Mouse (Mus musculus): ENCODE measurements around the gene Telo2. TPM values are rescaled to one million over a fixed set of nuclear protein-coding genes. Genes with fewer than 3 reads are reported as not detected.

The Telo2 gene
- polyA plus RNA-seq, 1 experiment = 10.1 TPM

DNA sequence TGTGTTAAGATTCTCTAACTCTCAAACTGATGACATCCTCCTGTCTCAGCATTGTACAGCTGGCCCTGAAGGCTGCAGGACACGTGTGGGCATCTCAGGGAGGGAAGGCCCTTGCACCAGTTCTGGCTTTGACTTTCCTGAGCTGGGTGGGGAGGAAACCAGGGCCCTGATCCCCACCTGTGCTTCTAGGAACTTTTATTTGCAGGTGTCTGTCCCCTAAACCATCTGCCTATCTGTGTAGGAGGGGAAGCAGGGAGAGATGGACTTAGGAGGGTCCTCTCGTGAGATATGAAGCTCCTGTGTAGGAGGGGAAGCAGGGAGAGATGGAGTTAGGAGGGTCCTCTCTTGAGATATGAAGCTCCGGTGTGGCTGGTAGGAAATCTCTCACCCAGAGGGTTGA, 32.9 kb downstream of the Telo2 start:
- Histone ChIP-seq H3K4me1 (ENCODE audit: control insufficient read depth, insufficient read depth, insufficient read length, low read length) (0 out of 2 replicates have a peak, but pooled peaks cover 2% of the 10 kb centered on the region), H3K27ac (replicated peaks; ENCODE audit: low read depth, low read length) (peak overlapping the region; percentile 83), H3K4me3 (ENCODE audit: insufficient read depth, low read depth, low read length) (no peak overlapping the region)

DNA sequence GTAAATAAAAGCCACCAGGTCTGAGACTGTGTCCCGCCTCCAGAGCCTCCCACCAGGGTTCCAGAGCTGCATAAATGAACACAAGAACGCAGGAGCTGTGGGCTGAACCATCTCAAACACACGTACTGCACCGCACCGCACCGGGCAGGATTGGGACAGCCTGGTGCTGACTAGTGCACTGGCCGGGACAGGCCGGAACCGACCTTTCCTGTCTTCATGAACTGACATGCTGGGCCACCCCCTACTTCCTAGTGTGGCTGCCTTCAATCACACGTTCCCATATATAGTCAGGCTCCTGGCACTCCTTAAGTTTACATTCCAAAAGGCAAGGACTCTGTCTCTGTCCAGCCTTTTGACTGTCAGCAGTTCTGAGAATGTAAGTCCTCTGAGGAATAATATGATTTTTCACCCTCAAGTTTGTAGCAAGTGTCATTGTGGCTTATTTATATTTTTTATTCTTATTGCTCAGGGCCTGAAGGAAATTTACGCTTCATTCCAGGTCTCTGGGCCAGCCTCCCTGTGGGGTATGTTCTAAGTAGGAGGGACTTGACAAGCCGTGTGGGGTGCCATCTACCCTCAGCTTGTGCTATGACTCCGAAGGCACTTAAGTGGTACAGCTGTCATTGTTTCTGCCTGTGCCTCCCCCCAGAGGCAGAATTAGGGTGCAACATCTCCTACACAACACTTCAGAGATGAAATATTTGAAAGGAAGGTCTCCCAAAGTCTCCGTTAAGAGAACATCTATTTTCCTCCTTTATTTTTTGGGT, 33.5 kb downstream of the Telo2 start:
- peak overlapping the region; percentile 83 for H3K27ac ChIP-seq (replicated peaks; ENCODE audit: low read depth, low read length)
- H3K4me3 ChIP-seq (ENCODE audit: insufficient read depth, low read depth, low read length) = peak overlapping the region; percentile 33
- H3K4me1 ChIP-seq (ENCODE audit: control insufficient read depth, insufficient read depth, insufficient read length, low read length) = 0 out of 2 replicates have a peak, but pooled peaks cover 2% of the 10 kb centered on the region

DNA sequence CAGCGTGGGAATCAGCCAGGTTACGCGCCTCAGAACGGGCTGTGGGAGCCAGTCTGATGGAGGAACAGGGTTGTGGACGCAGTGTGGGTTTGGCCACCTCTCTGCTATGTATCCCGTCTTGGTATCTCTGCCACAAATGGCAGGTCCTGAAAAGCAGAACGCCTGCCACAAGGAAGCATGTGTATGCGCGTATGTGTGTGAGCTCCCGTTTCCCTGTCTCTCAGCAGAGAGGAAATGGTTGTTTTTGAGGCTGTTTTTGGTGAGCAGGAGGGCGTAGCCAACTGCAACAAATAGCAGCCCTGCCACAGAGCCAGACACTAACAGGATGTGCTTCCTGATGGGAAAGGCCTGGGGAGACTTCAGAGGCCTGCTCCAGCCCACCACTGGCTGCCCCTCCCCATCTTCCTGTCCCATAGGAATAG, 34.8 kb downstream of the Telo2 start:
- peak overlapping the region; percentile 69 for H3K4me3 ChIP-seq (ENCODE audit: insufficient read depth, low read depth, low read length)
- peak overlapping the region; percentile 97 for H3K27ac ChIP-seq (replicated peaks; ENCODE audit: low read depth, low read length)
- H3K4me1 ChIP-seq (ENCODE audit: control insufficient read depth, insufficient read depth, insufficient read length, low read length) = 0 out of 2 replicates have a peak, but pooled peaks cover 2% of the 10 kb centered on the region

DNA sequence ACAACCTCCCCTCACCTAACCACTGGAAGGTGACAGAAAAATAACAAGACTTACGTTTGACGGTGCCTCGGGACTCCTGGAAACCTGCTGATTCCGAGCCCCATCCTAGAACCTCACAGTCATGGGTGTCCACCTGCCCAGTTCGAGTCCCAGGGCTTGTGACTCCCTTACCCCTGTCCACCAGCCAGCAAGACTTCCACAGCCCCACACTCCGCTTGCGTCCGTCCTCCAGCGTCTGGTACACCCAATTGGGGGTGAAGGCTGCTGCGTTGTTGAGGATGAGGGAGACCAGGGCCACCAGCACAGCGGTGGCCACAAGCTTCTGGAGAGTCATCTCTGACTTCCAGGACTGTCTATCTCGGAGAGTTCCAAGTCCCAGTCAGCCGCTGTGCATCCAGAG, 35.6 kb downstream of the Telo2 start:
- 0 out of 2 replicates have a peak, but pooled peaks cover 2% of the 10 kb centered on the region for H3K4me1 ChIP-seq (ENCODE audit: control insufficient read depth, insufficient read depth, insufficient read length, low read length)
- peak overlapping the region; percentile 97 for H3K27ac ChIP-seq (replicated peaks; ENCODE audit: low read depth, low read length)
- peak overlapping the region; percentile 69 for H3K4me3 ChIP-seq (ENCODE audit: insufficient read depth, low read depth, low read length)

DNA sequence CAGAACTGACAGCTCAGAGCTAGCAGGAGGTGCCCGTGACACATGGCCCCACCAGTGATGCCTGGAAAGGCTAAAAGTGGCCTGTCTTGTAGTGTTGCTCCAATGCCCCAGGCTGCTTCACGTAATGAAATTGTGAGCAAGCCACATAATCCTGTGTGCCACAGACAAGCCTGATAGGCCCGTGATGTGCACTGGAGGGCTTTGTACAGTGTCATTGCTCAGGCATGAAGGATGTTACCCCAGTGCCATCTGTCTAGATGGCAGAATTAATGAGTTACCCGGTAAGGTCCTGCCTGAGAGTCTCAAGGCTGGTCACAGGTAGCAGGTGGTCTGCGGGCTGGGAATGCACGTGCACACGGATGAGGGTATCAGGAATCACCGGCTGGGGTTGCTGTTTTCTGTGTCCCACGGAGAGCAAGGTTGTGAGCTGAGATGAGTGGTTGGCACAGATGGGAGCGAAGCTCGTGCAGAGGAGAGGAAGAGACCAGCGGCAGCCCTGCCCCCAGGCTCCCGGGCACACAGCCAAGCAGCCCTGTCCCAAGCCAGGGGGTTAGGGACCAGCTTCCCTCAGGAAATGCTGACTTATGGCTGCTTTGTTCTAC, 37.9 kb downstream of the Telo2 start:
- peaks cover 5% of the 10 kb centered on the region; the same call in 1 of the 2 replicates for H3K4me1 ChIP-seq (ENCODE audit: control insufficient read depth, insufficient read depth, insufficient read length, low read length)
- peak overlapping the region; percentile 69 for H3K4me3 ChIP-seq (ENCODE audit: insufficient read depth, low read depth, low read length)
- H3K27ac ChIP-seq (replicated peaks; ENCODE audit: low read depth, low read length) = peak overlapping the region; percentile 97

DNA sequence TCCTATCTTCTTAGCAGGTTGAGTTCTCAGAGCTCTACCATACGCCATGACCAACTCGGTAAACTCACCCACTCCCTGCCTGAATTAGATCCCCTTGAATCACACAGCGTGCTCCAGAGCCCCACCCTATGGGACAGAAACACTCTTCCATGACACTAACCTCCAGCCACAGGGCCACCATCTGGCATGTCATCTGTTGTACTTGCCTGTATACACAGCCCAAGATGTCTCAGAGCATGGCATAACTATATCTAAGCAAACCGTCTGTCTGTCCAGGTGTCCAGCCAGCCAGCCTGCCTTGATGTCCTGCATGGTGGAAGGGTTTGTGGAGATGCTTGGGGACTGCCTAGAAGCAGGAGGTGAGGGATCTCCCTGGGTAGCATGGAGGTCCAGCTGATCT, 38.9 kb downstream of the Telo2 start:
- Histone ChIP-seq H3K27ac (replicated peaks; ENCODE audit: low read depth, low read length) (peak overlapping the region; percentile 97; the same call in 1 of the 2 replicates), H3K4me3 (ENCODE audit: insufficient read depth, low read depth, low read length) (peak overlapping the region; percentile 69), H3K4me1 (ENCODE audit: control insufficient read depth, insufficient read depth, insufficient read length, low read length) (peaks cover 12% of the 10 kb centered on the region; the same call in 1 of the 2 replicates)

DNA sequence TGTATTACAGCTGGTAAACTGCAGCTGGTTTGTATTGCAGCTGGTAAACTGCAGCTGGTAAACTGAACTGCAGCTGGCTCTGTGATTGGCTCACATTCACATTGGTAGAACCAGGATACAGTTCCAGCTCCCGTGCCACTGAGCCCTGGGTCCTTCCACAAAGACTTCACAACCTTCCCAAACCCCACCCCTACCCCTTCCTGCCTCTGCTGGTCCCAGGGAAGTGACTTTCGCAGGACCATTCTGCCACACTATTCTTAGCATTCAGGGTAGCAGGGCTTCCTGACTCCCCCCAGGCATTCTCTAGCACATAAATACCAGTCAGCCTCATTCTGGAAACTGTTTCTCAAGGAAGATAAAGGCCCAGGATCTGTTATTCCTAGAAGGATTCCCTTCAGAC, 47.1 kb downstream of the Telo2 start:
- peak overlapping the region; percentile 2; the same call in 1 of the 2 replicates for H3K4me3 ChIP-seq (ENCODE audit: insufficient read depth, low read depth, low read length)
- peaks cover 45% of the 10 kb centered on the region for H3K4me1 ChIP-seq (ENCODE audit: control insufficient read depth, insufficient read depth, insufficient read length, low read length)
- peak overlapping the region; percentile 99 for H3K27ac ChIP-seq (replicated peaks; ENCODE audit: low read depth, low read length)

DNA sequence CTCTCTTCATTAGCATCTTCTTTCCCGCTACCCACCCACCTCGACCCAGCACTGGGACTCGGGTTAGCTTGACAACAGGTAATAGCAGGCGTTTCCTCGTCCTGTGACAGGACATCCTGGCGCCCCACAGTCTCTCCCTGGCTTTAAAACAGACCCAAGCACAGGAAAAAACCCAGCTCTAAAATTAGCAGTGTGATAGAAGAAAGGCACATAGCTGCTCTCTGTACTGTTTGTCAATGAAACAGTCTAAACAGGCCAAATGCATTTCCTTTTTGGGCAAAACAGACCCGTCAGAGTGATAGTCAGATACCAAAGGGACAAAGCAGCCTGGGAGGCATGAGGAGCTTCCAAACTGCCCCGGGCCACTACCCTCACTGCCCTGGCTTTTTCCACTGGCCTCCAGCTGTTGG, 48.3 kb downstream of the Telo2 start:
- H3K4me3 ChIP-seq (ENCODE audit: insufficient read depth, low read depth, low read length) = peak overlapping the region; percentile 28; the same call in 1 of the 2 replicates
- peak overlapping the region; percentile 99 for H3K27ac ChIP-seq (replicated peaks; ENCODE audit: low read depth, low read length)
- peaks cover 49% of the 10 kb centered on the region for H3K4me1 ChIP-seq (ENCODE audit: control insufficient read depth, insufficient read depth, insufficient read length, low read length)

DNA sequence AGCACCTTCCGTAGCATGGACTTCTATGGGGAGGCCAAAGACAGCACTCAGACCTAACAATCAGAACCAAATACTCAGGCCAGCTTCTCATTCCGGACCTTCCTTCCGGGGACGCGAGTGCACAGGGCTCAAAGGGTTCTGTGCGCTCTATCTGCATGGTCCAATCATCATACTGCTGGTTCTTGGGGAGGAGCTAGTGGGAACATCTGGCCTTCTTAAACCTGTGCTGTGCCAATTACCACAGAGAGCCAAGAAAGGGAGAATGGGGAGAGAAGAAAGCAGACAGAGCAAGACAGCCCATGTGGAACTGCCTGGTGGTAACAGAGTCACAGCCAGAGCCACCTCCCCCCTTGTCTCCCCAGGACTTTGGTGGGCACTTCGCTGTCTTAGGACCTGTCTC, 49.2 kb downstream of the Telo2 start:
- Histone ChIP-seq H3K4me3 (ENCODE audit: insufficient read depth, low read depth, low read length) (peak overlapping the region; percentile 28; the same call in 1 of the 2 replicates), H3K27ac (replicated peaks; ENCODE audit: low read depth, low read length) (peak overlapping the region; percentile 99), H3K4me1 (ENCODE audit: control insufficient read depth, insufficient read depth, insufficient read length, low read length) (peaks cover 48% of the 10 kb centered on the region)

DNA sequence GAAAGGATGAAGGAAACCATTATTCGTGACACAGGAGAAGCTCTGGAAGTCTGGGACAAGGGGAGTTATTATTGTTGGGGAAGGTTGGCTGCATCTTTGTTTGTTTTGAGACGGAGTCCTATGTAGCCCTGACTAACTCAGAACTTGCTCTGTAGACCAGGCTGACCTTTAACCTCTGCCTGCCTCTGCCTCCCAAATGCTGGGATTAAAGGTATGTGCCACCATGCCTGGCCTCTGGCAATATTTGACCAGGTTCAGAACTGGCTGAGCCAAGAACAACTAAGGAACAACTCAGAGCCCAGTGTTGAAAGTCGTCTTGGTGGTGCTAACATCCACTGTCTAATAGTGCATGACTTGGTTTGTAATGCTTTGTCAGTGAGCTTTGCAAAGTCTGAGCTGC, 50.6 kb downstream of the Telo2 start:
- peaks cover 46% of the 10 kb centered on the region for H3K4me1 ChIP-seq (ENCODE audit: control insufficient read depth, insufficient read depth, insufficient read length, low read length)
- H3K4me3 ChIP-seq (ENCODE audit: insufficient read depth, low read depth, low read length) = no peak overlapping the region
- H3K27ac ChIP-seq (replicated peaks; ENCODE audit: low read depth, low read length) = peak overlapping the region; percentile 99

DNA sequence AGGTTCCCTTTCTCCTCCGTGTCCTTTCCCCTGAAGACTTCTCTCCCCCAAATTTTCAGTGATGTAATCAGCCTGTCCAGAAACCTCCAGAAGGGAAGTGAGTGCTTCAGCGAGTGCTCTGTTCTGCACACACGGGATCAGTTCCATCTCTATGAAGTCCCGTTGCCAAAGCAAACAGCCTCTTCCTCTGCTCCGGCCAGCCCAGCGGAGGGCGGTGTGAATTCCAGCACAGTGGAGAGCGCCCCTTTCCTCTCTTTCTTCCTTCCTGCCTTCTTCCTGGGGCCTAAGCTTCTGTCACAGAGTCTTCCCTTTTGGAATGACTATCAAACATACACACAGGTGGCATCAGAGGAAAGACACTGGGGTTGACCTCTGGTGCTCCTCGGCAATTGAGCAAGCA, 51.4 kb downstream of the Telo2 start:
- H3K4me3 ChIP-seq (ENCODE audit: insufficient read depth, low read depth, low read length) = peak overlapping the region; percentile 8; the same call in 1 of the 2 replicates
- peak overlapping the region; percentile 99 for H3K27ac ChIP-seq (replicated peaks; ENCODE audit: low read depth, low read length)
- H3K4me1 ChIP-seq (ENCODE audit: control insufficient read depth, insufficient read depth, insufficient read length, low read length) = peaks cover 40% of the 10 kb centered on the region

DNA sequence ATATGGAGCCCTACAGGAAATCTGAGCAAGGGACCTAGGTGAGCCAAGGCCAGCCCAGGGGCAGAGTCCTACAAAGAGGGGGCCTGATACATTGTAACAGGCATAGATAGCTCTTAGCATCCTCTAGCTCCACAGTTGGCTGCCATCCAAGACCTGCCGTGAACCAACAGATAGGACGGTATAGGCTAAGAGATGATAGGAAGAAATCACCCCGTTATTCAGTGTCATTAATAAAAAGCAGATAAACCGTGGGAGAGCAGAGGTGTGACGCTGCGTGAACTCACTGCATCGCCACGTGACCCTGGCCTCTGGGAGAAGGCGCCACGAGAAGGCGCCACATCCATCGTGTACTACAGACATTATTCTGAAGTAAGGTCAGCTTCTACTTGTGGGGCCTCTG, 51.9 kb downstream of the Telo2 start:
- H3K4me3 ChIP-seq (ENCODE audit: insufficient read depth, low read depth, low read length) = peak overlapping the region; percentile 8; the same call in 1 of the 2 replicates
- peak overlapping the region; percentile 98 for H3K27ac ChIP-seq (replicated peaks; ENCODE audit: low read depth, low read length)
- H3K4me1 ChIP-seq (ENCODE audit: control insufficient read depth, insufficient read depth, insufficient read length, low read length) = peaks cover 37% of the 10 kb centered on the region

DNA sequence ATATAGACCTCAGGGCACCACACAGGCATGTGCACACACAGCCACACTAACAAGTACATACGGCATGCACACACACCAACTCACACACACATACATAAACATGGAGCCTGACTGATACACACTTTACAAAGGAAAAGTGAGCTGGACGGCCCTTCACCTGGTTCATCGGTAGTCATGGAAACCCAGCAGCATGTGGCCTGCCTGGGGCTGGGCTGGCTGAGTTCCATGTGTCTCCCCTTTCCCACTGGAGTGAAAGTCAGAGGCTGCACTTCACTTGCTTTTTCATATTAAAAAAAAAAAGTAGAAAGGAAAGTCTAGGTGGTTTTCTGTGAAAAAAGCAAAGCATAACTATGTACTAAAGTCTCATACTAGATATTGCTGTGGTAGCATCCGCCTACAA, 52.5 kb downstream of the Telo2 start:
- Histone ChIP-seq H3K27ac (replicated peaks; ENCODE audit: low read depth, low read length) (peak overlapping the region; percentile 98), H3K4me1 (ENCODE audit: control insufficient read depth, insufficient read depth, insufficient read length, low read length) (peaks cover 34% of the 10 kb centered on the region), H3K4me3 (ENCODE audit: insufficient read depth, low read depth, low read length) (no peak overlapping the region)

DNA sequence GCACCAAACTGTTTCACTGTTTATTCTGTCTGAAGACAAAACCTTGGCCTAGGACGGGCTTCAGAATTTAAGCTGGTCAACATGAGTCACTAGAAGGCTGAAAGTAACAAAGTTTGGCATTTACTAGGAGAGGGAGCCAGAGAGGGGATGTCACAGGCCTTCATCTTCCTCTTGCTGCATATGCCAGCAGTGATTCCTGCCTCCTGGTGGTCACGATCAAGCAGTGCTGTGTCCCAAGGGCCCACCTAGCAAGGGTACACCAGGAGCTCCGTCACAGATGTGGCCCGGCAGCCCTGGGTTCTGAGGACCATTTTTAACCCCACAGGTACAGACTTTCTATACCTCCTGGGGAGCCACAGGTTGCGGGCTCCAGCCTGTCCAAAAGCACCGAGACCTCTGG, 58.7 kb downstream of the Telo2 start:
- Histone ChIP-seq H3K4me3 (ENCODE audit: insufficient read depth, low read depth, low read length) (no peak overlapping the region), H3K27ac (replicated peaks; ENCODE audit: low read depth, low read length) (no peak overlapping the region), H3K4me1 (ENCODE audit: control insufficient read depth, insufficient read depth, insufficient read length, low read length) (peaks cover 8% of the 10 kb centered on the region; the same call in 1 of the 2 replicates)

DNA sequence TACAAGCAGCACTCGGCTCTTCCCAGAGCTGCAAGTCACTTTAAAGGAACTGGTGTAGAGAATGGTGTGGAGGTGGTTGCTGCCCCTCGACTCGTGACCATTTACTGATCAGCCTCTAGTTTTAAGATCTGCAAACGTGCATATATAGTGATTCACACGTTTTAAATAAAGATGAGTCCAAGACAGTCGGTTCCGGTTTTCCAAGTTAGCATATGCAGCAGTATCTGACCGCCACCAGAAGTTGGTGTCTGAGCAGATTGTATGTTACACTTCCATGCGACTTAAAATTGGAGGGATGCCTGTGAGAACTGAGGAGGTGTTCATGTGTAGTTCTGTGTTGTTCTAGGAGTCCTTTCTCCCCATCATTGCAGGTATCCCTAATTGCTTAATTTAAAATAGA, 62.5 kb downstream of the Telo2 start:
- Histone ChIP-seq H3K4me3 (ENCODE audit: insufficient read depth, low read depth, low read length) (no peak overlapping the region), H3K4me1 (ENCODE audit: control insufficient read depth, insufficient read depth, insufficient read length, low read length) (no peaks in the 10 kb centered on the region), H3K27ac (replicated peaks; ENCODE audit: low read depth, low read length) (no peak overlapping the region)
